In the genomic region with DNA sequence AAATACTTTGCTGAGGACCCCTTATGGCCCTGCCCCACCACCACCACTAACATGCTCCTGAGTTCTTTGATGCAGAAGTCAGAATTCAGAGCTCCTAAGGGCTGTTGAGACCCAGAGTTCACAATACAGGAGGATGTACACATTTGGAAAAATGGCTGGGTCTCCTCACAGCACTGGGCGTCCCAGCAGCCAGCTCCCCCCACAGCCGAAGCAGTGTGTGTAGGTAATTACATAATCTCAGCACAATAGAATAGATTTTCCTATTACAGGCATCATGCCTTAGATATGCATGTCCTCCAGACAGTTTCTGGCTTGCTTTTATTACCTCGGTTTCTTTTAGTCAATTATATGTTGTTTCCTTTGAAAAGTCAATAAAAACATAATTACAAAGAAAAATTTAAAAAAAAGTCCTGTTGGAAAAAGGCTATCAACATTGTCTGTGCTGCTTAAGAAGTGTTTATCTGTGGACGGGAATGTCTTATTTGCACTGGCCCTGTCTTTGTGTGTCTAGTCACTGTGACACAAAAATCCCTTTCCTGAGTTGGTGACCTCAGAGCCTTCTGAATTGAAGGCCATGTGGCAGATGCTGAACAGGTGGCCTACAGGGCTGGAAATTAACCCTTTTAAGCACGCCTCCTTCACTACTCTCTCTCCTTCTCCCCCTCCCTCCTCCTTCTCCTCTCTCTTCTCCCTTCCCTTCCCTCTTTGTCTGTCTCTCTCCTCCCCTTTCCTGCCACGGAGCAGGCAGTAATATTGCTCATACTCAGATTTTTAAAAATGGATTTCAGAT, we compare ENCODE assay signal across 17 mouse cellular contexts.
DNase-seq lines count a peak whose midpoint lies in the region; ATAC-seq and TF ChIP-seq lines count a peak whose summit lies in the region.
"Had no signal": no experiment of that assay in that cellular context is flagged by ENCODE, and none has a peak within 500 bp of the region (broad histone marks: within the 10 kb centered on the region; RNA-seq: fewer than 3 reads in every experiment).

No protein-coding gene starts in this region.

- 45% methylated on average over 6 of the region's 6 CpGs for WGBS in hindbrain, embryonic 10.5 days
- 35% methylated on average over 6 of the region's 6 CpGs for WGBS in hindbrain, embryonic 14.5 days
- WGBS in embryonic facial prominence, embryonic 14.5 days, result 30% methylated on average over 6 of the region's 6 CpGs
- WGBS in hindbrain, embryonic 12.5 days, result 38% methylated on average over 6 of the region's 6 CpGs
- 22% methylated on average over 6 of the region's 6 CpGs for WGBS in midbrain, postnatal 0 days

- intact Hi-C loops in left cerebral cortex, postnatal 25 days (cut with DNase I), result no loop called here

- H3K9me3 ChIP-seq in hindbrain, embryonic 10.5 days, result peaks cover 4% of the 10 kb centered on the region; the same call in 1 of the 2 replicates
- H3K9me3 ChIP-seq in hindbrain, embryonic 14.5 days (ENCODE audit: control insufficient read depth, low read length), result no peaks in the 10 kb centered on the region
- no peaks in the 10 kb centered on the region for H3K9me3 ChIP-seq in embryonic facial prominence, embryonic 14.5 days (ENCODE audit: control insufficient read depth, low read length)
- H3K9me3 ChIP-seq in hindbrain, embryonic 12.5 days (replicated peaks), result no peaks in the 10 kb centered on the region
- no peaks in the 10 kb centered on the region for H3K9me3 ChIP-seq in midbrain, postnatal 0 days (ENCODE audit: low read length)
- H3K9me3 ChIP-seq: embryonic facial prominence, embryonic 15.5 days; intestine, embryonic 15.5 days had no signal

- no peak overlapping the region for H3K4me2 ChIP-seq in hindbrain, embryonic 14.5 days (replicated peaks)
- H3K4me2 ChIP-seq in embryonic facial prominence, embryonic 14.5 days (ENCODE audit: low read depth, low read length), result no peak overlapping the region
- H3K4me2 ChIP-seq in hindbrain, embryonic 12.5 days (replicated peaks), result no peak overlapping the region
- no peak overlapping the region for H3K4me2 ChIP-seq in midbrain, postnatal 0 days (ENCODE audit: low read depth, low read length, poor library complexity, severe bottlenecking)
- H3K4me2 ChIP-seq: embryonic facial prominence, embryonic 15.5 days; intestine, embryonic 15.5 days; limb, embryonic 13.5 days had no signal

- H3K4me3 ChIP-seq in hindbrain, embryonic 10.5 days, result no peak overlapping the region
- H3K4me3 ChIP-seq in hindbrain, embryonic 14.5 days (replicated peaks; ENCODE audit: low read length), result no peak overlapping the region
- no peak overlapping the region for H3K4me3 ChIP-seq in embryonic facial prominence, embryonic 14.5 days (ENCODE audit: low read depth, low read length)
- H3K4me3 ChIP-seq in hindbrain, embryonic 12.5 days, result no peak overlapping the region
- H3K4me3 ChIP-seq in midbrain, postnatal 0 days (ENCODE audit: low read depth, low read length), result no peak overlapping the region
- H3K4me3 ChIP-seq: embryonic facial prominence, embryonic 15.5 days; intestine, embryonic 15.5 days; limb, embryonic 13.5 days; myocyte had no signal

- H3K36me3 ChIP-seq in hindbrain, embryonic 10.5 days, result no peaks in the 10 kb centered on the region
- no peaks in the 10 kb centered on the region for H3K36me3 ChIP-seq in hindbrain, embryonic 14.5 days (replicated peaks; ENCODE audit: control insufficient read depth, insufficient read depth)
- H3K36me3 ChIP-seq in embryonic facial prominence, embryonic 14.5 days (ENCODE audit: control insufficient read depth, insufficient read depth, low read length), result no peaks in the 10 kb centered on the region
- H3K36me3 ChIP-seq in hindbrain, embryonic 12.5 days, result no peaks in the 10 kb centered on the region
- H3K36me3 ChIP-seq in midbrain, postnatal 0 days (ENCODE audit: insufficient read depth, low read length), result no peaks in the 10 kb centered on the region
- H3K36me3 ChIP-seq: embryonic facial prominence, embryonic 15.5 days; intestine, embryonic 15.5 days; limb, embryonic 13.5 days had no signal

- H3K27ac ChIP-seq in hindbrain, embryonic 10.5 days, result peak overlapping the region; percentile 63
- H3K27ac ChIP-seq in hindbrain, embryonic 14.5 days, result no peak overlapping the region
- no peak overlapping the region for H3K27ac ChIP-seq in embryonic facial prominence, embryonic 14.5 days (replicated peaks; ENCODE audit: low read depth, low read length)
- 0 out of 2 replicates have a peak overlapping the region, but pooled peaks have one; percentile 3 for H3K27ac ChIP-seq in hindbrain, embryonic 12.5 days
- no peak overlapping the region for H3K27ac ChIP-seq in midbrain, postnatal 0 days (ENCODE audit: low read depth, low read length)
- H3K27ac ChIP-seq: embryonic facial prominence, embryonic 15.5 days; intestine, embryonic 15.5 days; limb, embryonic 13.5 days; macrophage had no signal

- no peaks in the 10 kb centered on the region for H3K27me3 ChIP-seq in hindbrain, embryonic 10.5 days (ENCODE audit: insufficient read depth, poor library complexity, severe bottlenecking)
- H3K27me3 ChIP-seq in hindbrain, embryonic 14.5 days (ENCODE audit: control insufficient read depth, insufficient read depth, low read length), result no peaks in the 10 kb centered on the region
- H3K27me3 ChIP-seq in embryonic facial prominence, embryonic 14.5 days (replicated peaks; ENCODE audit: control insufficient read depth, insufficient read depth, low read length), result no peaks in the 10 kb centered on the region
- no peaks in the 10 kb centered on the region for H3K27me3 ChIP-seq in hindbrain, embryonic 12.5 days
- H3K27me3 ChIP-seq in midbrain, postnatal 0 days (ENCODE audit: insufficient read depth, low read length), result no peaks in the 10 kb centered on the region
- H3K27me3 ChIP-seq: embryonic facial prominence, embryonic 15.5 days; intestine, embryonic 15.5 days; limb, embryonic 13.5 days had no signal

- peak; percentile 37 for DNase-seq in hindbrain, embryonic 10.5 days (ENCODE audit: low spot score)
- no peak for DNase-seq in hindbrain, embryonic 14.5 days (ENCODE audit: low spot score)
- DNase-seq in embryonic facial prominence, embryonic 14.5 days (ENCODE audit: low spot score), result peak; percentile 63
- DNase-seq in midbrain, postnatal 0 days (ENCODE audit: low spot score), result peak; percentile 32
- DNase-seq in urinary bladder, postnatal 10 days (ENCODE audit: low spot score), result no peak
- no peak for DNase-seq in layer of hippocampus, postnatal 25 days (ENCODE audit: extremely low spot score in 1 of 2, low spot score in 1 of 2)
- no peak for DNase-seq in left cerebral cortex, postnatal 25 days (ENCODE audit: low spot score in 2 of 2)
- DNase-seq: cerebellum, adult 9-11 months; kidney, postnatal 10 days; liver, postnatal 0 days; right cerebral cortex, postnatal 4 days had no signal

- no peak for TF ChIP-seq CTCF in midbrain, postnatal 0 days (IDR thresholded peaks at IDR 0.05)

- ATAC-seq in hindbrain, embryonic 14.5 days (ENCODE audit: low FRiP score), result no peak
- peak; percentile 58 for ATAC-seq in embryonic facial prominence, embryonic 14.5 days (ENCODE audit: low read depth)
- peak; percentile 53; the same call in 1 of the 2 replicates for ATAC-seq in hindbrain, embryonic 12.5 days (ENCODE audit: low FRiP score)
- no peak for ATAC-seq in midbrain, postnatal 0 days (ENCODE audit: low FRiP score)
- ATAC-seq: intestine, embryonic 15.5 days; liver, postnatal 0 days had no signal

- H3K4me1 ChIP-seq in hindbrain, embryonic 10.5 days (replicated peaks), result peaks cover 44% of the 10 kb centered on the region
- H3K4me1 ChIP-seq in hindbrain, embryonic 14.5 days (replicated peaks; ENCODE audit: control insufficient read depth, insufficient read depth, low read length), result no peaks in the 10 kb centered on the region; the same call in 1 of the 2 replicates
- H3K4me1 ChIP-seq in embryonic facial prominence, embryonic 14.5 days (ENCODE audit: control insufficient read depth, insufficient read depth, low read length), result peaks cover 6% of the 10 kb centered on the region
- peaks cover 16% of the 10 kb centered on the region for H3K4me1 ChIP-seq in hindbrain, embryonic 12.5 days
- no peaks in the 10 kb centered on the region for H3K4me1 ChIP-seq in midbrain, postnatal 0 days (ENCODE audit: insufficient read depth, low read length)

- no peak overlapping the region for H3K9ac ChIP-seq in hindbrain, embryonic 14.5 days
- no peak overlapping the region for H3K9ac ChIP-seq in embryonic facial prominence, embryonic 14.5 days (ENCODE audit: low read depth, low read length)
- H3K9ac ChIP-seq in hindbrain, embryonic 12.5 days, result no peak overlapping the region
- no peak overlapping the region for H3K9ac ChIP-seq in midbrain, postnatal 0 days (replicated peaks; ENCODE audit: low read length, poor library complexity, severe bottlenecking)
- H3K9ac ChIP-seq: embryonic facial prominence, embryonic 15.5 days; intestine, embryonic 15.5 days; limb, embryonic 13.5 days; liver, postnatal 0 days had no signal

Comparison
In these comparisons a context has a peak if more than half of its experiments do, and no peak if none do; other contexts are left out.
1. DNase-seq: peak in hindbrain, embryonic 10.5 days (single experiment), embryonic facial prominence, embryonic 14.5 days (single experiment) and midbrain, postnatal 0 days (single experiment); none in hindbrain, embryonic 14.5 days (single experiment), urinary bladder, postnatal 10 days (single experiment), layer of hippocampus, postnatal 25 days (0 of 2) and left cerebral cortex, postnatal 25 days (0 of 2).
2. H3K27ac ChIP-seq: peak in hindbrain, embryonic 10.5 days (single experiment) and hindbrain, embryonic 12.5 days (single experiment); none in hindbrain, embryonic 14.5 days (single experiment), embryonic facial prominence, embryonic 14.5 days (single experiment) and midbrain, postnatal 0 days (single experiment).
3. ATAC-seq: peak in embryonic facial prominence, embryonic 14.5 days (single experiment) and hindbrain, embryonic 12.5 days (single experiment); none in hindbrain, embryonic 14.5 days (single experiment) and midbrain, postnatal 0 days (single experiment).